In the genomic region with DNA sequence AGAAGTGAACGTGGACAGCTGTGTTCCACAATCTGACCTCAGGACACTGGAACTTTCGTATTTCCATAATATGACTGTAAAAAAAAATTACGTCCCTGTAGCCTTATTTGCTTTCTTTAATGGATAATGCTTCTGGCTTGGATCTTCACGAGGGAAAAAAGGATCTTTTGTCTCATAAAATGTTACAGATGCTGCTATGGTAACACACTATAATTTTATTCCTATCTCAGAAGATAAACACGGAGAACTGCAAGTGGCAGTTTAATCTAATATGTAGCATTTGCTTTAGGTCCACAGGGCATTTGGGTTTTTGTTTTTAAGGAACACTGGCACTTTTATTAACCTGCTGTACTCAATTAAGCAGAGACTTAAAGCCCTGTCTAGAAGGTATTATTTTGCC, we compare ENCODE assay signal across 23 mouse cellular contexts.
DNase-seq lines count a peak whose midpoint lies in the region; ATAC-seq lines count a peak whose summit lies in the region.
"Had no signal": no experiment of that assay in that cellular context is flagged by ENCODE, and none has a peak within 500 bp of the region (broad histone marks: within the 10 kb centered on the region; RNA-seq: fewer than 3 reads in every experiment).

No protein-coding gene starts in this region.

- DNase-seq in hindbrain, embryonic 11.5 days (ENCODE audit: low spot score): no peak
- DNase-seq in midbrain, embryonic 14.5 days: peak; percentile 12
- DNase-seq: adrenal gland, postnatal 36 days; cerebellum, adult 11 months; cerebellum, adult 9-11 months; heart, postnatal 36 days; kidney, adult 8-10 months; kidney, postnatal 10 days; lung, adult 18-20 months; lung, postnatal 10 days had no signal

- no peak overlapping the region for H3K27ac ChIP-seq in forebrain, embryonic 16.5 days (ENCODE audit: low read length)
- no peak overlapping the region for H3K27ac ChIP-seq in forebrain, embryonic 12.5 days
- 0 out of 2 replicates have a peak overlapping the region, but pooled peaks have one; percentile 10 for H3K27ac ChIP-seq in hindbrain, embryonic 15.5 days (replicated peaks)
- no peak overlapping the region for H3K27ac ChIP-seq in hindbrain, embryonic 11.5 days (ENCODE audit: low read depth, low read length)
- no peak overlapping the region for H3K27ac ChIP-seq in midbrain, embryonic 14.5 days (replicated peaks; ENCODE audit: low read depth, low read length)
- H3K27ac ChIP-seq in midbrain, embryonic 16.5 days (ENCODE audit: low read length): no peak overlapping the region
- no peak overlapping the region for H3K27ac ChIP-seq in neural tube, embryonic 14.5 days (ENCODE audit: low read depth, low read length)
- H3K27ac ChIP-seq: heart, embryonic 10.5 days; liver, embryonic 12.5 days; midbrain, embryonic 10.5 days had no signal

- H3K27me3 ChIP-seq in forebrain, embryonic 16.5 days (replicated peaks; ENCODE audit: control insufficient read depth, insufficient read depth, low read length): no peaks in the 10 kb centered on the region
- no peaks in the 10 kb centered on the region for H3K27me3 ChIP-seq in forebrain, embryonic 12.5 days
- H3K27me3 ChIP-seq in hindbrain, embryonic 15.5 days: no peaks in the 10 kb centered on the region
- no peaks in the 10 kb centered on the region for H3K27me3 ChIP-seq in hindbrain, embryonic 11.5 days (ENCODE audit: control insufficient read depth, insufficient read depth, low read length)
- H3K27me3 ChIP-seq in midbrain, embryonic 14.5 days (ENCODE audit: control insufficient read depth, insufficient read depth, low read length): no peaks in the 10 kb centered on the region
- H3K27me3 ChIP-seq in midbrain, embryonic 16.5 days (ENCODE audit: control insufficient read depth, insufficient read depth, low read depth, low read length): no peaks in the 10 kb centered on the region
- H3K27me3 ChIP-seq in neural tube, embryonic 14.5 days (ENCODE audit: control insufficient read depth, insufficient read depth, low read length): no peaks in the 10 kb centered on the region
- H3K27me3 ChIP-seq: CH12.LX; liver, embryonic 12.5 days; Patski had no signal

- H3K9ac ChIP-seq in forebrain, embryonic 16.5 days (replicated peaks; ENCODE audit: low read depth, low read length): no peak overlapping the region
- H3K9ac ChIP-seq in forebrain, embryonic 12.5 days: no peak overlapping the region
- no peak overlapping the region for H3K9ac ChIP-seq in hindbrain, embryonic 15.5 days
- H3K9ac ChIP-seq in hindbrain, embryonic 11.5 days (ENCODE audit: low read depth, low read length): no peak overlapping the region
- no peak overlapping the region for H3K9ac ChIP-seq in midbrain, embryonic 14.5 days (replicated peaks; ENCODE audit: low read length)
- no peak overlapping the region for H3K9ac ChIP-seq in midbrain, embryonic 16.5 days (ENCODE audit: low read depth, low read length)
- no peak overlapping the region for H3K9ac ChIP-seq in neural tube, embryonic 14.5 days (replicated peaks; ENCODE audit: low read depth, low read length)
- H3K9ac ChIP-seq: liver, embryonic 12.5 days had no signal

- ATAC-seq in forebrain, embryonic 16.5 days: peak; percentile 38; the same call in 1 of the 2 replicates
- no peak for ATAC-seq in forebrain, embryonic 12.5 days (ENCODE audit: low FRiP score)
- ATAC-seq in hindbrain, embryonic 15.5 days (ENCODE audit: low FRiP score, low read depth): no peak
- ATAC-seq in hindbrain, embryonic 11.5 days (ENCODE audit: low FRiP score): no peak
- ATAC-seq in midbrain, embryonic 14.5 days (ENCODE audit: low FRiP score, low TSS enrichment): no peak
- ATAC-seq in midbrain, embryonic 16.5 days: no peak
- 0 out of 2 replicates have a peak, but pooled peaks have one; percentile 24 for ATAC-seq in neural tube, embryonic 14.5 days (ENCODE audit: low read depth)
- no peak for ATAC-seq in inflammation-experienced regulatory T-cells, adult 6 months
- ATAC-seq: liver, embryonic 12.5 days; Patski had no signal

- H3K4me2 ChIP-seq in forebrain, embryonic 16.5 days (ENCODE audit: low read length): no peak overlapping the region
- H3K4me2 ChIP-seq in forebrain, embryonic 12.5 days: no peak overlapping the region
- H3K4me2 ChIP-seq in hindbrain, embryonic 15.5 days: peak overlapping the region; percentile 5; the same call in 1 of the 2 replicates
- no peak overlapping the region for H3K4me2 ChIP-seq in hindbrain, embryonic 11.5 days (replicated peaks; ENCODE audit: low read depth, low read length)
- no peak overlapping the region for H3K4me2 ChIP-seq in midbrain, embryonic 14.5 days (ENCODE audit: low read length)
- H3K4me2 ChIP-seq in midbrain, embryonic 16.5 days (ENCODE audit: low read length): no peak overlapping the region
- H3K4me2 ChIP-seq in neural tube, embryonic 14.5 days (ENCODE audit: low read depth, low read length): no peak overlapping the region
- H3K4me2 ChIP-seq: liver, embryonic 12.5 days had no signal

- peaks cover 5% of the 10 kb centered on the region for H3K4me1 ChIP-seq in forebrain, embryonic 16.5 days (replicated peaks; ENCODE audit: control insufficient read depth, insufficient read depth, low read length)
- H3K4me1 ChIP-seq in forebrain, embryonic 12.5 days: no peaks in the 10 kb centered on the region
- peaks cover 14% of the 10 kb centered on the region for H3K4me1 ChIP-seq in hindbrain, embryonic 15.5 days (replicated peaks)
- H3K4me1 ChIP-seq in hindbrain, embryonic 11.5 days (replicated peaks; ENCODE audit: control insufficient read depth, insufficient read depth, low read length): no peaks in the 10 kb centered on the region
- peaks cover 12% of the 10 kb centered on the region; the same call in 1 of the 2 replicates for H3K4me1 ChIP-seq in midbrain, embryonic 14.5 days (ENCODE audit: control insufficient read depth, insufficient read depth, low read length)
- peaks cover 10% of the 10 kb centered on the region for H3K4me1 ChIP-seq in midbrain, embryonic 16.5 days (ENCODE audit: control insufficient read depth, insufficient read depth, low read length)
- peaks cover 6% of the 10 kb centered on the region; the same call in 1 of the 2 replicates for H3K4me1 ChIP-seq in neural tube, embryonic 14.5 days (ENCODE audit: control insufficient read depth, insufficient read depth, low read length)
- H3K4me1 ChIP-seq: liver, embryonic 12.5 days; midbrain, embryonic 10.5 days had no signal

- 38% methylated on average over 5 of the region's 5 CpGs for WGBS in forebrain, embryonic 16.5 days
- 64% methylated on average over 5 of the region's 5 CpGs for WGBS in forebrain, embryonic 12.5 days
- 25% methylated on average over 5 of the region's 5 CpGs for WGBS in hindbrain, embryonic 15.5 days
- 54% methylated on average over 5 of the region's 5 CpGs for WGBS in hindbrain, embryonic 11.5 days
- 37% methylated on average over 5 of the region's 5 CpGs for WGBS in midbrain, embryonic 14.5 days
- WGBS in midbrain, embryonic 16.5 days: 31% methylated on average over 5 of the region's 5 CpGs
- WGBS in neural tube, embryonic 14.5 days: 20% methylated on average over 5 of the region's 5 CpGs

- H3K9me3 ChIP-seq in forebrain, embryonic 16.5 days (ENCODE audit: control insufficient read depth, low read length): no peaks in the 10 kb centered on the region
- no peaks in the 10 kb centered on the region for H3K9me3 ChIP-seq in forebrain, embryonic 12.5 days
- no peaks in the 10 kb centered on the region for H3K9me3 ChIP-seq in hindbrain, embryonic 15.5 days
- H3K9me3 ChIP-seq in hindbrain, embryonic 11.5 days (ENCODE audit: control insufficient read depth, low read length): no peaks in the 10 kb centered on the region
- H3K9me3 ChIP-seq in midbrain, embryonic 14.5 days (ENCODE audit: control insufficient read depth, low read length): no peaks in the 10 kb centered on the region
- H3K9me3 ChIP-seq in midbrain, embryonic 16.5 days (replicated peaks; ENCODE audit: control insufficient read depth, low read length, poor library complexity, severe bottlenecking): no peaks in the 10 kb centered on the region
- no peaks in the 10 kb centered on the region for H3K9me3 ChIP-seq in neural tube, embryonic 14.5 days (ENCODE audit: control insufficient read depth, low read length)
- H3K9me3 ChIP-seq: G1E; heart, embryonic 10.5 days; liver, embryonic 12.5 days; midbrain, embryonic 10.5 days had no signal

- H3K36me3 ChIP-seq in forebrain, embryonic 16.5 days (ENCODE audit: control insufficient read depth, insufficient read depth): no peaks in the 10 kb centered on the region
- no peaks in the 10 kb centered on the region for H3K36me3 ChIP-seq in forebrain, embryonic 12.5 days (replicated peaks)
- H3K36me3 ChIP-seq in hindbrain, embryonic 15.5 days: no peaks in the 10 kb centered on the region
- H3K36me3 ChIP-seq in hindbrain, embryonic 11.5 days (ENCODE audit: control insufficient read depth, insufficient read depth, low read length): no peaks in the 10 kb centered on the region
- no peaks in the 10 kb centered on the region for H3K36me3 ChIP-seq in midbrain, embryonic 14.5 days (ENCODE audit: control insufficient read depth, insufficient read depth, low read length)
- H3K36me3 ChIP-seq in midbrain, embryonic 16.5 days (ENCODE audit: control insufficient read depth, insufficient read depth, low read length): no peaks in the 10 kb centered on the region
- no peaks in the 10 kb centered on the region for H3K36me3 ChIP-seq in neural tube, embryonic 14.5 days (ENCODE audit: control insufficient read depth, insufficient read depth, low read length)
- H3K36me3 ChIP-seq: G1E; heart, embryonic 10.5 days; liver, embryonic 12.5 days; midbrain, embryonic 10.5 days had no signal

- H3K4me3 ChIP-seq in forebrain, embryonic 16.5 days (replicated peaks; ENCODE audit: low read length): no peak overlapping the region
- no peak overlapping the region for H3K4me3 ChIP-seq in forebrain, embryonic 12.5 days (replicated peaks)
- no peak overlapping the region for H3K4me3 ChIP-seq in hindbrain, embryonic 15.5 days
- H3K4me3 ChIP-seq in hindbrain, embryonic 11.5 days (ENCODE audit: low read depth, low read length): no peak overlapping the region
- no peak overlapping the region for H3K4me3 ChIP-seq in midbrain, embryonic 14.5 days (replicated peaks; ENCODE audit: low read depth, low read length)
- no peak overlapping the region for H3K4me3 ChIP-seq in midbrain, embryonic 16.5 days (ENCODE audit: low read depth, low read length)
- no peak overlapping the region for H3K4me3 ChIP-seq in neural tube, embryonic 14.5 days (ENCODE audit: low read depth, low read length)
- H3K4me3 ChIP-seq: heart, embryonic 10.5 days; liver, embryonic 12.5 days; midbrain, embryonic 10.5 days; myocyte had no signal

Comparison
In these comparisons a context has a peak if more than half of its experiments do, and no peak if none do; other contexts are left out.
1. ATAC-seq: peak in forebrain, embryonic 16.5 days (single experiment) and neural tube, embryonic 14.5 days (single experiment); none in forebrain, embryonic 12.5 days (single experiment), hindbrain, embryonic 15.5 days (single experiment), hindbrain, embryonic 11.5 days (single experiment), midbrain, embryonic 14.5 days (single experiment), midbrain, embryonic 16.5 days (single experiment) and inflammation-experienced regulatory T-cells, adult 6 months (single experiment).